Mouse (Mus musculus) megakaryocyte progenitor cell, adult 5-6 weeks (primary cell): Measurements from ENCODE around the gene Tro. TPM values are rescaled to one million over a fixed set of nuclear protein-coding genes. Genes with fewer than 3 reads are reported as not detected.
A peak's percentile ranks its signal among the peaks of the same experiment; 100 is the strongest.

ENCODE experiments used
- ATAC-seq: replicated peaks from 2 replicates; pipeline ENCODE4 v1.8.0; 2016; ENCODE audit warnings: mild to moderate bottlenecking, moderate TSS enrichment, inconsistent platforms; ENCODE audit not compliant: poor library complexity
- total RNA-seq, 2 experiments: library from RNA; stranded (forward) in 1 of 2; stranded (reverse) in 1 of 2; fragments of 157-497, 149-512 nt in 1 of 2; fragments of 200-1000 nt in 1 of 2; gene quantifications; 2 replicates each; pipeline versions ENCODE4 v1.2.3 to v1.2.4; 2015 to 2017

Tro gene
- total RNA-seq (2015) (not detected in 2 replicates), total RNA-seq (2017) (not detected in 2 replicates)

DNA sequence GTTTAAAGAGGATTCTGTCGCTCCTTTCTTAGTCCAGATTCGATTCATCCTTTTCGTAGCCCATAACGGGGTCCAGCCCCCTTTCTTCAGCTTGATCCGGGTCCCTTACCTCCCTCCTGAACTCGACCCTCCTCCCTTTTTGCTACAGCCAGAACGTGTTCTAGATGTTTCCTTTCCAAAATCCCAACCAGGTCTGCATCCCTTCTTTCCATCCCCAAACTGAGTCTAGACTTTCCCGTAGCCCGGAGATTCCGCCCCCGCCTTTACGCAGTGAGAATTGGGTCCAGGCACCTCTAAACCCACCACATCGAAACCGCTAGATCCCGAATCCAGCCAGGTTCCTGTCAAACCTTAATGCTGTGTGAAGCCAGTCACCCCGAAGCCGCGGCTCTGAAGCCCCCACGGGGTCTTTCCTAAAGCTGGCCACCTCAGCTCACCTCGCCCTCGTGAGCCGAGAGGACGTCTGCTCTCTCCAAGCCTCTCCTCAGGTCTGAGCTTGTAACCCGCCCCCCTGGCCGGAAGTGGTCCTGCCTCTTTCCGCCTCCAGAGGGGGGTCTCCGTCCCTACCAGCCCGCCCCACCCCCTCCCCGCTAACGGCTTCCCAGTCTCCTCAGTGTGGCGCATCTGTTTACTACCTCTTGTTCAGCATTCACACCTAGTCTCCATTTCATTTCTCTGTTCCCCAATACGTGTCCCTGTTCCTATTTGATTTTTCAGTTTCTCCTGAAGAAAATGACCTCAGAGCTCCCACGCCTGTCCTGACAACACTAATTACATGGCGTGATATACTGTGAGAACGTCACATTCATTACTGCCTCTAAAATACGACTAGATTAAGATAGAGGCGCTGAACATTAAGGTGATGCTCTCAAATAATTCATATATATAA is at the start of gene Tro:
TSS of gene Tro (minus strand) at position 676 of the 889 bp plus-strand sequence.
- no peak for ATAC-seq

DNA sequence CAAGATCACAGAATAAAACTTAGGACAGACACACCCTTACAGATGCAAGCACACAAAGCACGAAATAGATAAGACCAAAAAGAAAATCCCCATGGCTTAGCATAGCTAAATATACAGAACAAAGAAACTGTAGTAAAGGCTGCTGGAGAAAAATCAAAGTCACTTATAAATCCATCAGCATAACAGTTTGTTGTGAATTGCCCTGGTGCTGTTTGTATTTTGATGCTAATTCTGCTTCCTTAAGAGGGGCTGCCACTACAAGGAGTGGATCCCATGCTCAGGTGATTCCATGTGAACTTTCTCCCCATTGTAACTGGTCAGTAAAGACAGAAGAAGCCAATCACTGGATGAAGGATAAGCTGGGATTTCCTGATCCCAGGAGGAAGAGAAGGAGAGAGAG is 20.1 kb upstream of the Tro start:
- ATAC-seq, result no peak

DNA sequence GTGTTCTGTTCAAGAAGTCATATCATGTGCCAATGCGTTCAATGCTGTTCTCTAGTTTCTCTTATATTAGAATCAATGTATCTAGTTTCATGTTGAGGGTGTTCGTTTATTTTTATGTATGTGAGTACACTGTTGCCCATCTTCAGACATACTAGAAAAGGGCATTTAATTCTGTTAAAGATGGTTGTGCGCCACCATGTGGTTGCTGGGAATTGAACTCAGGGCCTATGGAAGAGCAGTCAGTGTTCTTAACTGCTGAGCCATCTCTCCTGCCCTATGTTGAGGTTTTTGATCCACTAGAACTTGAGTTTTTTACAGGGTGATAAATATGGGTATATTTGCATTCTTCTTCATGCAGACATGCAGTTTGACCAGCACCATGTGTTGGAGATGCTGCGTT is 5.4 kb upstream of the Tro start:
- ATAC-seq, result no peak

DNA sequence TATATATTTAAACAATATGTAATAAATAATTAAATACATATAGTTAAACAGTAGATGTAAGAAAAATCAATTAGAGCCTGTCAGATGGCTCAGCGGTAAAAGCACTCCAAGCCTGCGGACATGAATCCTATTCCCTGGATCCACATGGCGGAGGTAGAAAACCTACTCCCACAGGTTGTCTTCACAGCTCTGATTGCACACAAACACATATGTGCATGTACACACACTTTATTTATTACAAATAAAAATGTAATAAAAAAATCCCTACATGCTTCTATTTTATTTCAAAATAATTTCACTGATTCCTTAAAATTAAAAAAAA is 375 bp upstream of the Tro start:
- no peak for ATAC-seq

DNA sequence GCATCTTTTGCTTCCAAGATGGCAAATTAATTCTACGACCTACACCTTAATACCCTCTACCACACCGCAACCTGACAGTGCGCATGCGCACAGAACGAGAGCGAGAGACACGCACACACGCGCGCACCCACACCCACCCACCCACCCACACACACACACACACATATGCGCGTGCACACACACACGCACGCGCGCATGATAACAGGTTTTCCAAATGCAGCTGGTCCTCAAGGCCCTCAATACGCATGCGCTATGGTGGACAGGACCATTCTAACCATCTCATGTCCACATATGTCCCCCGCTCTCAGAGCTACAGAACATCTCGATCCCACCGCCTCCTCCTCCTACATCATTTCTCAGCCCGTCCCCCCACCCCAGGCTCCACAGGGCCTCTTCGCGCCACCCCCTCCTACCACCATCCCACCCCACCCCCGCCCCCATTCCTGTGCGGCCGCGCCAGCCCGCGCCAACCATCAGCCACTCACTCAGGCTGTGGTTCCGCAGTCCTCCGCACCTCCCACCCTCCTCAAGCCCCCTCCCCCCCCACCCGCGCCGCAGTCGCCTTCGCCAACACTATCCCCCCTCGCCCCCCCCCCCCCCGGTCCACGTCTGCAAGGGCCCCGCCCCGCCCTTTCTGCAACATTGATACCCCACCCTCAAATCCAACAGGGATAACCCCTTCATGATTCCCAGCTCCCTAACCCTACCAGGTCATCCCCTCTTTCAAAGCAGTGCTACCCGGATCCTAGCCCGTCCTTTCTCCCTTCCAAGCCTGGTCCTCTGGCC is 1.1 kb downstream of the Tro start:
- no peak for ATAC-seq

DNA sequence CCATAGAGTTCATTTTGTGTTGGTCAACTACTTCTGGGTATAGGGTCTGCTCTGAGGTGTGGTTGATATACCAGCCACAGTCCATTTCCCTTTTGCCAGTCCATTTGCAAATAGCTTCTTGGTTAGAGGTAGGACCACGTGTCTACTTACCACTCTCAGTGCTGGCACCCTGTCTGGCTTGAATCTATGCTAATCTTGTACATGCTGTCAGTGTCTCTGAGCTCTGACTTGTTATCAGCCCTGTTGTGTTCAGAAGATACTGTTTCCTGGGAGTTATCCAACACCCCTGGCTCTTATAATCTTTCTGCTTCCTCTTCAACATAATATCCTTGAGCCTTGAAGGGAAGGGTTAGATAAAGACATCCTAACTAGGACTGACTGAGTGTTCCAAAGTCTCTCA is 21.0 kb downstream of the Tro start:
- peak; percentile 85 for ATAC-seq

DNA sequence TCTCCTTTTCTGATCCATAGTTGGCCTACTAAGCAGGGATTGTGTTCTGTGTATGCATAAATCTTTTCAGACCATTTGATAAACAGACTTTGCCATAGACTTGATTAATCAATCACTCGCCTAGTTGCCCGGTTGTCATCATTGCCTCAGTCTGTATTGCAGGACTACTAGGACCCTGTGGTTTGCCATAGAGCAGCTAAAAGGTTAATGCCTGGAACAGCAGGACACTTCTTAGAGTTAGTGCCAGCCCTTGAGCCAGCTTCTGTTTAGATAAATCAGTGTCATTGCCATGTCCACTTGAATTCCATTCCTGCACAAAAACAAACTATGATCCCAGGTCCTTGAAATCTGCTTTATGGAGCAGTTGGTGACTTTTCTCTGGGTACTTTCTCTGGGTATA is 58.5 kb downstream of the Tro start:
- ATAC-seq, result no peak

Other genes starting within 250 kb of the Tro start
- gene Tmem29, start 198.4 kb downstream of the Tro start, total RNA-seq (2015), result 20.7 and 26.4 TPM in 2 replicates
- gene Tmem29, start 198.4 kb downstream of the Tro start, total RNA-seq (2017), result 32.6 and 32.7 TPM in 2 replicates
- gene Alas2, start 110.2 kb downstream of the Tro start, total RNA-seq (2015), result 0.22 and 0.59 TPM in 2 replicates
- 0.27 and 0.37 TPM in 2 replicates for gene Alas2, start 110.2 kb downstream of the Tro start, total RNA-seq (2017)
- gene Pfkfb1, start 69.4 kb downstream of the Tro start, total RNA-seq (2015), result 7.5 and 10.8 TPM in 2 replicates
- 4.0 and 4.5 TPM in 2 replicates for gene Pfkfb1, start 69.4 kb downstream of the Tro start, total RNA-seq (2017)
- gene Apex2, start 67.7 kb downstream of the Tro start, total RNA-seq (2015), result 8.4 and 12.2 TPM in 2 replicates
- gene Apex2, start 67.7 kb downstream of the Tro start, total RNA-seq (2017), result 6.0 and 8.1 TPM in 2 replicates
- gene Maged2, start 156.8 kb upstream of the Tro start, total RNA-seq (2015), result 3.1 and 3.7 TPM in 2 replicates
- 4.0 and 6.5 TPM in 2 replicates for gene Maged2, start 156.8 kb upstream of the Tro start, total RNA-seq (2017)